Mouse (Mus musculus) liver, adult 2 months (tissue): ENCODE results near the gene Six5.

Experiments
- CTCF ChIP-seq: fragments of 200-500 bp; IDR thresholded peaks from 2 replicates; pipeline ENCODE4 v1.5.1; 2011; ENCODE audit warnings: low read depth, low read length, control low read depth
- POLR2A ChIP-seq: fragments of 200-500 bp; IDR thresholded peaks from 2 replicates; pipeline ENCODE4 v1.6.1; 2011; ENCODE audit warnings: low read length, control low read depth; ENCODE audit not compliant: insufficient read depth; ENCODE audit errors: extremely low read depth

- no peak for TF ChIP-seq CTCF
- TF ChIP-seq POLR2A: no peak
Measured at GRCm38 (mm10) chr7:19082171-19082570, 12.2 kb upstream of the Six5 start.
